Comparison of ENCODE assay signal across 10 mouse cellular contexts in genomic region chr15:8568286-8568644, GRCm38 (mm10). TPM values are rescaled to one million over a fixed set of nuclear protein-coding genes. Genes with fewer than 3 reads are reported as not detected.
A peak's percentile ranks its signal among the peaks of the same experiment; 100 is the strongest.
DNase-seq lines count a peak whose midpoint lies in the region; ATAC-seq and TF ChIP-seq lines count a peak whose summit lies in the region.
"Had no signal": no experiment of that assay in that cellular context is flagged by ENCODE, and none has a peak within 500 bp of the region (broad histone marks: within the 10 kb centered on the region; RNA-seq: fewer than 3 reads in every experiment).

No protein-coding gene starts in this region.

- H3K36me3 ChIP-seq in heart, embryonic 10.5 days = no peaks in the 10 kb centered on the region
- no peaks in the 10 kb centered on the region for H3K36me3 ChIP-seq in forebrain, embryonic 14.5 days (ENCODE audit: control insufficient read depth, insufficient read depth, low read length)
- no peaks in the 10 kb centered on the region for H3K36me3 ChIP-seq in limb, embryonic 14.5 days (ENCODE audit: control insufficient read depth, insufficient read depth, low read length)
- H3K36me3 ChIP-seq in neural tube, embryonic 15.5 days = no peaks in the 10 kb centered on the region

- 10% methylated on average over 7 of the region's 7 CpGs for WGBS in heart, embryonic 10.5 days
- 2% methylated on average over 7 of the region's 7 CpGs for WGBS in forebrain, embryonic 14.5 days
- WGBS in limb, embryonic 14.5 days = 3% methylated on average over 7 of the region's 7 CpGs
- WGBS in neural tube, embryonic 15.5 days = 6% methylated on average over 7 of the region's 7 CpGs

- H3K9ac ChIP-seq in forebrain, embryonic 14.5 days (ENCODE audit: low read length) = peak overlapping the region; percentile 62
- peak overlapping the region; percentile 45; the same call in 1 of the 2 replicates for H3K9ac ChIP-seq in limb, embryonic 14.5 days (ENCODE audit: low read depth, low read length, severe bottlenecking)
- no peak overlapping the region for H3K9ac ChIP-seq in neural tube, embryonic 15.5 days (replicated peaks)

- DNase-seq in heart, embryonic 10.5 days (ENCODE audit: low spot score) = no peak
- no peak for DNase-seq in heart, adult 11 months
- DNase-seq in forebrain, embryonic 14.5 days (ENCODE audit: low spot score) = peak; percentile 17
- no peak for DNase-seq in limb, embryonic 14.5 days (ENCODE audit: low spot score)
- no peak for DNase-seq in adrenal gland, adult 8-10 months
- DNase-seq in embryo, embryonic 10.5 days (ENCODE audit: low spot score) = no peak

- H3K4me2 ChIP-seq in forebrain, embryonic 14.5 days (ENCODE audit: low read length) = peak overlapping the region; percentile 81
- H3K4me2 ChIP-seq in limb, embryonic 14.5 days (replicated peaks; ENCODE audit: low read depth, low read length, severe bottlenecking) = peak overlapping the region; percentile 88
- peak overlapping the region; percentile 97 for H3K4me2 ChIP-seq in neural tube, embryonic 15.5 days

- peaks cover 15% of the 10 kb centered on the region for H3K27me3 ChIP-seq in heart, embryonic 10.5 days (ENCODE audit: insufficient read depth, poor library complexity, severe bottlenecking)
- no peaks in the 10 kb centered on the region for H3K27me3 ChIP-seq in forebrain, embryonic 14.5 days (replicated peaks; ENCODE audit: control insufficient read depth, insufficient read depth, low read length)
- H3K27me3 ChIP-seq in limb, embryonic 14.5 days (ENCODE audit: control insufficient read depth, insufficient read depth, low read length) = no peaks in the 10 kb centered on the region; the same call in 1 of the 2 replicates
- H3K27me3 ChIP-seq in neural tube, embryonic 15.5 days (replicated peaks) = peaks cover 16% of the 10 kb centered on the region; the same call in 1 of the 2 replicates

- peaks cover 8% of the 10 kb centered on the region; the same call in 1 of the 2 replicates for H3K4me1 ChIP-seq in heart, embryonic 10.5 days
- H3K4me1 ChIP-seq in forebrain, embryonic 14.5 days (ENCODE audit: control insufficient read depth, insufficient read depth, low read length) = peaks cover 7% of the 10 kb centered on the region
- H3K4me1 ChIP-seq in limb, embryonic 14.5 days (ENCODE audit: control insufficient read depth, insufficient read depth, low read length) = no peaks in the 10 kb centered on the region
- H3K4me1 ChIP-seq in neural tube, embryonic 15.5 days = peaks cover 14% of the 10 kb centered on the region

- peak overlapping the region; percentile 57; the same call in 1 of the 2 replicates for H3K27ac ChIP-seq in heart, embryonic 10.5 days
- H3K27ac ChIP-seq in forebrain, embryonic 14.5 days (ENCODE audit: low read depth, low read length) = no peak overlapping the region
- H3K27ac ChIP-seq in limb, embryonic 14.5 days (replicated peaks; ENCODE audit: low read depth, low read length) = no peak overlapping the region
- no peak overlapping the region for H3K27ac ChIP-seq in neural tube, embryonic 15.5 days (replicated peaks)

- no peak for TF ChIP-seq POLR2A in limb, embryonic 14.5 days (IDR thresholded peaks at IDR 0.05; ENCODE audit: borderline replicate concordance, extremely low read depth, insufficient read depth, insufficient read length)

- peak overlapping the region; percentile 67 for H3K4me3 ChIP-seq in heart, embryonic 10.5 days
- peak overlapping the region; percentile 53 for H3K4me3 ChIP-seq in forebrain, embryonic 14.5 days (ENCODE audit: low read depth, low read length)
- peak overlapping the region; percentile 60 for H3K4me3 ChIP-seq in limb, embryonic 14.5 days (replicated peaks; ENCODE audit: low read length)
- H3K4me3 ChIP-seq in neural tube, embryonic 15.5 days (replicated peaks) = peak overlapping the region; percentile 74

- no peaks in the 10 kb centered on the region for H3K9me3 ChIP-seq in heart, embryonic 10.5 days
- no peaks in the 10 kb centered on the region for H3K9me3 ChIP-seq in forebrain, embryonic 14.5 days (replicated peaks; ENCODE audit: control insufficient read depth, low read length)
- no peaks in the 10 kb centered on the region for H3K9me3 ChIP-seq in limb, embryonic 14.5 days (ENCODE audit: control insufficient read depth, low read length)
- no peaks in the 10 kb centered on the region for H3K9me3 ChIP-seq in neural tube, embryonic 15.5 days (replicated peaks)

- ATAC-seq in CD4-positive, CD25-positive, alpha-beta regulatory T cell, adult 4 months = peak; percentile 24
- ATAC-seq in forebrain, embryonic 14.5 days = no peak
- ATAC-seq in limb, embryonic 14.5 days (ENCODE audit: low FRiP score, low read depth) = no peak
- no peak for ATAC-seq in neural tube, embryonic 15.5 days (ENCODE audit: low FRiP score)

RNA-seq across cellular contexts. Expression of gene Gm2310, which starts 48.5 kb away (rescaled TPM):
- polyA plus RNA-seq in heart, embryonic 10.5 days (2016; fragmentation: Nextera tagmentation; extraction: Ambion mirVana) = not detected in 2 replicates
- under 1 TPM in 1 of 2 experiments, not detected in 1; 0.96 TPM for polyA plus RNA-seq in CD4-positive, CD25-positive, alpha-beta regulatory T cell, adult 4 months (2017; shearing (Covaris generic))
- polyA plus RNA-seq in forebrain, embryonic 14.5 days (2014; fragmentation: Nextera tagmentation; extraction: Ambion mirVana) = not detected in 2 replicates
- polyA plus RNA-seq in limb, embryonic 14.5 days (2012; rRNA removed) = not detected in 2 replicates
- not detected in 2 replicates for polyA plus RNA-seq in limb, embryonic 14.5 days (2014; fragmentation: Nextera tagmentation; extraction: Ambion mirVana)
- not detected in 2 replicates for polyA plus RNA-seq in neural tube, embryonic 15.5 days (2015; fragmentation: Nextera tagmentation; extraction: Ambion mirVana)
- total RNA-seq in adrenal gland, adult 8-10 months (2022) = not detected
- total RNA-seq: hematopoietic stem cell, adult 5-6 weeks; MEL had no signal
